Mouse (Mus musculus) small intestine, adult 2 months (tissue): ENCODE measurements around the gene Olfr800. TPM values are rescaled to one million over a fixed set of nuclear protein-coding genes. Genes with fewer than 3 reads are reported as not detected.

Experiments
- H3K27ac ChIP-seq: fragments of 200-500 bp; 2 replicates; pipeline ENCODE4 v1.5.1; 2012; ENCODE audit warnings: low read depth, low read length, control low read depth, inconsistent platforms; ENCODE audit not compliant: insufficient read depth
- H3K27me3 ChIP-seq: fragments of 200-500 bp; 2 replicates; pipeline ENCODE4 v1.6.1; 2012; ENCODE audit warnings: mild to moderate bottlenecking, moderate library complexity, low read length, inconsistent platforms; ENCODE audit not compliant: control insufficient read depth, insufficient read depth
- H3K36me3 ChIP-seq: fragments of 200-500 bp; 2 replicates; pipeline ENCODE4 v1.6.1; 2012; ENCODE audit warnings: mild to moderate bottlenecking, low read length, control low read depth, inconsistent platforms; ENCODE audit not compliant: control insufficient read depth, insufficient read depth
- H3K4me1 ChIP-seq: fragments of 200-500 bp; 2 replicates; pipeline ENCODE4 v1.6.1; 2012; ENCODE audit warnings: low read length, inconsistent platforms, mixed read lengths; ENCODE audit not compliant: control insufficient read depth, insufficient read depth, insufficient read length
- H3K4me3 ChIP-seq: fragments of 200-500 bp; 2 replicates; pipeline ENCODE4 v1.5.1; 2012; ENCODE audit warnings: low read depth, mild to moderate bottlenecking, control low read depth, inconsistent platforms, low read length, moderate library complexity
- CTCF ChIP-seq: fragments of 200-500 bp; IDR thresholded peaks from 2 replicates; pipeline ENCODE4 v1.5.1; 2012; ENCODE audit warnings: low read depth, mild to moderate bottlenecking, control low read depth, inconsistent platforms, low read length, moderate library complexity, mixed read lengths; ENCODE audit not compliant: insufficient replicate concordance, insufficient read length; ENCODE audit errors: extremely low read depth
- POLR2A ChIP-seq: fragments of 200-500 bp; IDR thresholded peaks from 2 replicates; pipeline ENCODE4 v1.6.1; 2012; ENCODE audit warnings: low read depth, mild to moderate bottlenecking, control low read depth, inconsistent platforms, low read length, moderate library complexity
- WGBS: fragments of 180-500 bp; shearing (Covaris S2); methylation state at CpG from one replicate; pipeline ENCODE4 v1.1.7; 2018; 5-methylcytosine and 5-hydroxymethylcytosine counted together
- polyA plus RNA-seq: library from polyadenylated mRNA; depleted of rRNA; stranded (reverse); fragments of >200 nt; gene quantifications from 2 replicates; pipeline ENCODE4 v1.2.3, GENCODE M21; 2012; rRNA removed

Olfr800 gene
- polyA plus RNA-seq = not detected in 2 replicates

DNA sequence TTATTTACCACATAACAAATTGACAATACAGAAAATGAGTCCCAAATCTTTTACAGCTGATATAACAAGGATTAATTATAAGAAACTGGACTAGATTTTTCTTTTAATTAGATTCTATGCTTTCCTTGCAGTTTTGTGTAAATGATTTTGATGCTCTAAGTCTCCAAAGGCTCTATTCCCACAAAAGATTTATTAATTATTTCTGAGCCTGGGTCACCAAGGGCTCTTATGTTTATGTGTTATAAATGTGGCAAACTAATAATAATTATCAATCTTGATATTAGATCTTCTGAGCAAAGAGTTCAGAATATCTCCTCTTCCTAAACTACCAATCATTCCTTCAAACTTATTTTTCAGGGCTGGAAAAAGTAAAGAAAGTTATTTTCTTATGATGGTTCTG lies at the start of gene Olfr800:
Olfr800 (plus strand) TSS at position 301 of the 400 bp plus-strand sequence.
- no peak within 1 kb of the TSS for H3K4me3 ChIP-seq
- H3K27me3 ChIP-seq = no peaks in the 10 kb centered on the region
- no peaks in the 10 kb centered on the region for H3K36me3 ChIP-seq
- TF ChIP-seq CTCF = no peak
- H3K4me1 ChIP-seq = no peaks in the 10 kb centered on the region
- H3K27ac ChIP-seq = no peak within 1 kb of the TSS

DNA sequence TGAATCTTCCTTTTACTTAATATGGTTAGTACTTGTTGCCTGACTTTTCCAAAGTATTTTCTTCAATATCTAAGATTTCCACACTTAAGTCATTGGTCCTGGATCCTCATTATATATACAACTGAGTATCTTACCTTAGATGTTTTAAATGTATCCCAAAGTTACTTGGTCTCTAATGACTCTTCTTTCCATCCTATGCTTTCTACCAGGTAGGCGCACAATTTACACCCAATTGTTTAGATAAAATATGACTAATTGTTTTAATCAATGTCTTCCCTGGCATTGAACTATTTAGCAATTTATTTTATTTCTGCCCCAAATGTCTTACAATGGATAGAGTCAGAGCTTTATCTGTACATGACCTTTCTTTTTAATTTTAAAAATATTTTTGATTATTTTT lies 45.0 kb upstream of the Olfr800 start, which contains the start of gene Olfr796:
Olfr796 (minus strand) TSS at position 101 of the 400 bp plus-strand sequence.
- Histone ChIP-seq H3K4me3 (no peak within 1 kb of the TSS), H3K27me3 (no peaks in the 10 kb centered on the region), H3K27ac (no peak within 1 kb of the TSS), H3K4me1 (no peaks in the 10 kb centered on the region), H3K36me3 (no peaks in the 10 kb centered on the region)
- TF ChIP-seq CTCF = no peak
- no peak for TF ChIP-seq POLR2A
- 87% methylated on average over 1 of the region's 1 CpGs for WGBS

DNA sequence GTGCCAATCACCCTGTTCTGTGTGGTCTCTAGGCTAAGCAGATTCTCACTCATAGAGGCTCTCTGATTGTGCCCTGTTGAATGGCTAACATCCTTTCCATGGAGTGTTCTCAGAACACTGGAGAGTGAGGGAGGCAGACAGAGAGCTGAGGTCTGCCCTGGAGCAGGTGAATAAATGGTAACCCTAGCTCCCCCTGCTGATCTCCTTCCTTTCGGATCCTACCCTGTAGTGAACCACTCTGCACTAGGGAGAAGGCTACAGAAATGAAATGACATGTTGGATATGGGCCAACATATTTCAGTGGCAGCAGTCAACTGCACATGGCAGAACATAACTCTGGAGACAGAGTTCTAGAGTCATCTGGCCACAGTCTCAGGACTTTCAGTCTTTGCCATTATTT lies 35.8 kb upstream of the Olfr800 start:
- no peak overlapping the region for H3K27ac ChIP-seq
- H3K4me3 ChIP-seq = no peak overlapping the region
- H3K36me3 ChIP-seq = no peaks in the 10 kb centered on the region
- H3K27me3 ChIP-seq = no peaks in the 10 kb centered on the region
- no peak for TF ChIP-seq CTCF
- no peak for TF ChIP-seq POLR2A
- WGBS = 32% methylated on average over 1 of the region's 1 CpGs
- H3K4me1 ChIP-seq = no peaks in the 10 kb centered on the region

DNA sequence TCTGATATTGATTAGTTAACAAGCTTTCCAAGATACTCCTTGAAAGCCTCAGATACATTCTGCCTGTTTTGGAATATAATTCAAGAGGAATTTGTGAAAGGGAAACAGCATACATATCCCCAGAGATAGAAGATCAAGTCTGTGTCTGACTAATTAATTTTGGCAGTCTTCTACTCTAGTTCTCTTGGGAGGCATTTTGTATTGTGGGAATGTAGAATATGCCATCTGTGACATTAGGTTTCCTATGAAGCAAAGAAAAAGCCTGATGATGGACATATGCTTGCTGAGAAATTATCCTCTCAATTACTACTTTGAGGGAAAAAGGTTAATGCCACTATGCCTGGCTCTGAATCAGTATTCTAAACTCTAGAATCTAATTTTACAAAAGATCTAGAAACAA lies 34.2 kb upstream of the Olfr800 start:
- H3K27ac ChIP-seq = no peak overlapping the region
- no peaks in the 10 kb centered on the region for H3K36me3 ChIP-seq
- H3K4me1 ChIP-seq = no peaks in the 10 kb centered on the region
- H3K4me3 ChIP-seq = no peak overlapping the region
- no peak for TF ChIP-seq POLR2A
- TF ChIP-seq CTCF = no peak
- H3K27me3 ChIP-seq = no peaks in the 10 kb centered on the region

DNA sequence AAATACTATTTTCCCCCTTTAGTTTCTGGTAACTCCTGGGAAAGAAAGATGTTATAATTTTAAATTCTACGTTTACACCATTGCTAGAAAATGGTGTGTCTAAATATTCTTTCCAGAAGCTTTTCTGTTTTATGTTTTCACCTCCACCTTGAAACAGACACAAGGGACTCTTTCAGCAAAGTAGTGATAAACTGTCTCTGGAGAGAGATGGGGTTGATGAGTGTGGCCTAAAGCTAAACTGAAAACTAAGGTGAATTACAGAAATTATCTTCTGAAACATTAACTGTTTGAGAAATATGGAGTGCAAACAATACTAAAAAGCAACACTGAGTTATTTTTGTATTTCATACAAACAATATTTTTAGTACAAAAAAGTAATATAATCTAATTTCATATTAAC lies 29.7 kb upstream of the Olfr800 start, which contains the start of gene Olfr798:
Olfr798 (minus strand) TSS at position 101 of the 400 bp plus-strand sequence.
- H3K4me1 ChIP-seq = no peaks in the 10 kb centered on the region
- WGBS = 83% methylated on average over 1 of the region's 1 CpGs
- no peak for TF ChIP-seq POLR2A
- no peak for TF ChIP-seq CTCF
- H3K27ac ChIP-seq = no peak within 1 kb of the TSS
- H3K36me3 ChIP-seq = no peaks in the 10 kb centered on the region
- no peak within 1 kb of the TSS for H3K4me3 ChIP-seq
- H3K27me3 ChIP-seq = no peaks in the 10 kb centered on the region

DNA sequence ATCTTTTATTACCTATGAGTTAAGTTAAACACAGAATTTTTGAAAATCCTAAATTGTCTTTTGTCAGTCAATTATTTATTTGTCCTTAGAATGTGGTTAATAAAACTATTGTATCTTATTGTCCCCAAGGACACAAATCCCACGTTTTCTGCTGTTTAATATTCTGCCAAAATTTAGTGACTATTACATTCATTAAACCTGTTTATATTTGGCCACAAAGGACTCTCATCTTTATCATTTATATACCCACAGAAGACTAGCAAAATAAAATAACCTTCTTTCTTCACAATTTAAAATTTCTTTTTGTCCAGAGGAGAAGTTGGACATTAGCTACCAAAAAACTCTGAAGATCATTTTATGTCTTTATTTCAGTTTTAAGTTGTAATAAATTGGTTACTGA lies 20.3 kb upstream of the Olfr800 start, which contains the start of gene Olfr799:
Olfr799 (plus strand) TSS at position 301 of the 400 bp plus-strand sequence.
- TF ChIP-seq CTCF (no peak), POLR2A (no peak)
- H3K4me3 ChIP-seq = no peak within 1 kb of the TSS
- no peak within 1 kb of the TSS for H3K27ac ChIP-seq
- no peaks in the 10 kb centered on the region for H3K36me3 ChIP-seq
- no peaks in the 10 kb centered on the region for H3K4me1 ChIP-seq
- WGBS = 7% methylated on average over 1 of the region's 1 CpGs
- no peaks in the 10 kb centered on the region for H3K27me3 ChIP-seq

DNA sequence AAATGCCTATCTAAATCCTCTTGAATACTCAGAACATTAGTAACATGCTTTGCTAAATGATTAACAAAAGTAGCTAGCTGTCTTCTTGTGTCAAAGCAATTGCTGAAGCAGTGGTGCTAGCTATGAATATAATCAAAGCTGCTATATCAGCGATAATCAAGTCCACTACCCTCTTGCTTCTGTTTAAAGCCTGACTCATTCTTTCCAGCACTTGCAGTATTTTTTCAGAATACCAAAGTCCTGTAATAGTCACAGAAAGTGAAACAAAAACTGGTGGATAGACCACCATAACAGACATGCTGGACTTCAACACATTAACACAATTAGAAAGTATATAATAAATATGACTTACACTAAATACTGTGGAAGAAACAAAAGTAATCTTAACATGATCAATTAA lies 5.7 kb upstream of the Olfr800 start:
- H3K4me3 ChIP-seq = no peak overlapping the region
- no peaks in the 10 kb centered on the region for H3K36me3 ChIP-seq
- WGBS = 84% methylated on average over 1 of the region's 1 CpGs
- no peaks in the 10 kb centered on the region for H3K27me3 ChIP-seq
- H3K27ac ChIP-seq = no peak overlapping the region
- TF ChIP-seq CTCF (no peak), POLR2A (no peak)
- H3K4me1 ChIP-seq = no peaks in the 10 kb centered on the region

DNA sequence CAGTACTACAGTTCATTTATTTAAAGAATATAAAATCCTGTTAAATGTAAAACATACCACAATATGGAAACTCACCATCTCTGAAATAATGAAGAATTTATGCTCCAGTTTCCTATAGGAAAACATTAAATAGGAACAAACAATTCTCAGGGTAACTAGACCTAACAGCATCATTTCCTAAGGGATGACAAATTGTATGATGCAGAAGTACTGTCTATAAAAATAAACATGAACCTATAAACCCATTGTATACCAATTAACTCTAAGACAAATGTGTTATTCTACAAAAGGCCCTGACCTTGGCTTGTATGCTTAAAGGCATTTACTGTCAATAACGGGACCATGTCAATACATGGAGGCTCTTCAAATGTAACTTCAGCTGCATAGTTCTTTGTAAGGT lies 16.3 kb downstream of the Olfr800 start, which contains the start of gene Olfr801:
Olfr801 (minus strand) TSS at position 101 of the 400 bp plus-strand sequence.
- 73% methylated on average over 1 of the region's 1 CpGs for WGBS
- no peak within 1 kb of the TSS for H3K27ac ChIP-seq
- H3K36me3 ChIP-seq = no peaks in the 10 kb centered on the region
- H3K4me1 ChIP-seq = no peaks in the 10 kb centered on the region
- no peak within 1 kb of the TSS for H3K4me3 ChIP-seq
- TF ChIP-seq CTCF (no peak), POLR2A (no peak)
- no peaks in the 10 kb centered on the region for H3K27me3 ChIP-seq
